Mouse (Mus musculus) activated CD4-positive, CD25-positive, alpha-beta regulatory T cell, adult 4 months (primary cell): ENCODE results near the gene Zfp451. TPM values are rescaled to one million over a fixed set of nuclear protein-coding genes. Genes with fewer than 3 reads are reported as not detected.

Experiments
- ATAC-seq: one replicate; pipeline ENCODE4 v1.8.0; 2017
- polyA plus RNA-seq, 2 experiments: library from polyadenylated mRNA; unstranded; fragments of 100-300 nt; shearing (Covaris generic); gene quantifications; one replicate each; pipeline ENCODE4 v1.2.1; 2017

Gene Zfp451
- polyA plus RNA-seq, 2 experiments from 2014 or later, result 11.4 to 16.8 TPM

- ATAC-seq, result no peak
These were observed 102.4 kb downstream of the Zfp451 start for GRCm38 (mm10) chr1:33712026-33712425.

Other genes starting within 250 kb of the Zfp451 start
- gene Prim2, start 144.8 kb downstream of the Zfp451 start, polyA plus RNA-seq, result 10 to 100 TPM; 24.2 to 31.5 TPM
- gene Rab23, start 94.7 kb downstream of the Zfp451 start, polyA plus RNA-seq, result 1 to 10 TPM; 7.0 to 7.3 TPM
- gene Bag2, start 56.8 kb downstream of the Zfp451 start, polyA plus RNA-seq, result 1 to 10 TPM; 1.7 to 4.7 TPM
- 1 to 10 TPM; 2.2 to 6.0 TPM for gene Bend6, start 93.2 kb upstream of the Zfp451 start, polyA plus RNA-seq
- 10 to 100 TPM; 20.3 to 21.7 TPM for gene Dst, start 93.6 kb upstream of the Zfp451 start, polyA plus RNA-seq